Mouse (Mus musculus): ENCODE results near the gene 1700013F07Rik. TPM values are rescaled to one million over a fixed set of nuclear protein-coding genes. Genes with fewer than 3 reads are reported as not detected.
A peak's percentile ranks its signal among the peaks of the same experiment; 100 is the strongest.

The 1700013F07Rik gene
- polyA plus RNA-seq, 1 experiment from 2014 or later = not detected

- 80% methylated on average over 5 of the region's 5 CpGs for WGBS (ENCODE audit: insufficient replicate concordance)
Measured at GRCm38 (mm10) chr3:108574018-108574417, 40.1 kb downstream of the 1700013F07Rik start.

GRCm38 (mm10) chr3:108584580-108584979, 50.6 kb downstream of the 1700013F07Rik start:
- Histone ChIP-seq H3K27me3 (ENCODE audit: control insufficient read depth, insufficient read depth, low read length) (no peaks in the 10 kb centered on the region), H3K36me3 (ENCODE audit: control insufficient read depth, insufficient read depth, low read length) (no peaks in the 10 kb centered on the region), H3K4me3 (ENCODE audit: low read depth, low read length) (no peak overlapping the region), H3K9me3 (replicated peaks; ENCODE audit: control insufficient read depth, low read length) (no peaks in the 10 kb centered on the region), H3K27ac (ENCODE audit: low read depth, low read length) (no peak overlapping the region), H3K9ac (ENCODE audit: low read depth, low read length) (no peak overlapping the region), H3K4me2 (no peak overlapping the region), H3K4me1 (ENCODE audit: control insufficient read depth, insufficient read depth, low read length) (no peaks in the 10 kb centered on the region)
- ATAC-seq (replicated peaks; ENCODE audit: insufficient number of reproducible peaks, low FRiP score, low TSS enrichment) = no peak
- 77% methylated on average over 4 of the region's 4 CpGs for WGBS (ENCODE audit: insufficient replicate concordance)

More at GRCm38 (mm10) chr3:108574018-108574417, 40.1 kb downstream of the 1700013F07Rik start:
- Histone ChIP-seq H3K36me3 (ENCODE audit: control insufficient read depth, insufficient read depth, low read length) (peaks cover 5% of the 10 kb centered on the region; the same call in 1 of the 2 replicates), H3K27me3 (ENCODE audit: control insufficient read depth, insufficient read depth, low read length) (0 out of 2 replicates have a peak, but pooled peaks cover 2% of the 10 kb centered on the region), H3K9me3 (replicated peaks; ENCODE audit: control insufficient read depth, low read length) (no peaks in the 10 kb centered on the region), H3K4me3 (ENCODE audit: low read depth, low read length) (no peak overlapping the region), H3K4me1 (ENCODE audit: control insufficient read depth, insufficient read depth, low read length) (peaks cover 8% of the 10 kb centered on the region), H3K27ac (ENCODE audit: low read depth, low read length) (no peak overlapping the region), H3K9ac (ENCODE audit: low read depth, low read length) (no peak overlapping the region), H3K4me2 (no peak overlapping the region)
- no peak for ATAC-seq (replicated peaks; ENCODE audit: insufficient number of reproducible peaks, low FRiP score, low TSS enrichment)

- Histone ChIP-seq H3K27me3 (ENCODE audit: control insufficient read depth, insufficient read depth, low read length) (no peaks in the 10 kb centered on the region), H3K36me3 (ENCODE audit: control insufficient read depth, insufficient read depth, low read length) (no peaks in the 10 kb centered on the region), H3K4me2 (no peak overlapping the region), H3K9ac (ENCODE audit: low read depth, low read length) (no peak overlapping the region), H3K4me3 (ENCODE audit: low read depth, low read length) (no peak overlapping the region), H3K4me1 (ENCODE audit: control insufficient read depth, insufficient read depth, low read length) (no peaks in the 10 kb centered on the region), H3K9me3 (replicated peaks; ENCODE audit: control insufficient read depth, low read length) (no peaks in the 10 kb centered on the region), H3K27ac (ENCODE audit: low read depth, low read length) (no peak overlapping the region)
- 54% methylated on average over 2 of the region's 2 CpGs for WGBS (ENCODE audit: insufficient replicate concordance)
- ATAC-seq (replicated peaks; ENCODE audit: insufficient number of reproducible peaks, low FRiP score, low TSS enrichment) = no peak
Measured at GRCm38 (mm10) chr3:108588446-108588845, 54.5 kb downstream of the 1700013F07Rik start.

GRCm38 (mm10) chr3:108590786-108591529, 57.0 kb downstream of the 1700013F07Rik start, which contains the start of gene Wdr47:
Gene Wdr47 (plus strand): TSS chr3:108591279.
- H3K4me2 ChIP-seq = peak within 1 kb of the TSS; percentile 96
- H3K4me3 ChIP-seq (ENCODE audit: low read depth, low read length) = peak within 1 kb of the TSS; percentile 96
- no peaks in the 10 kb centered on the region for H3K9me3 ChIP-seq (replicated peaks; ENCODE audit: control insufficient read depth, low read length)
- ATAC-seq (replicated peaks; ENCODE audit: insufficient number of reproducible peaks, low FRiP score, low TSS enrichment) = peak; percentile 100
- peak within 1 kb of the TSS; percentile 62 for H3K27ac ChIP-seq (ENCODE audit: low read depth, low read length)
- no peaks in the 10 kb centered on the region for H3K36me3 ChIP-seq (ENCODE audit: control insufficient read depth, insufficient read depth, low read length)
- WGBS (ENCODE audit: insufficient replicate concordance) = 3% methylated on average over 43 of the region's 44 CpGs
- H3K9ac ChIP-seq (ENCODE audit: low read depth, low read length) = peak within 1 kb of the TSS; percentile 81
- H3K27me3 ChIP-seq (ENCODE audit: control insufficient read depth, insufficient read depth, low read length) = no peaks in the 10 kb centered on the region
- no peaks in the 10 kb centered on the region for H3K4me1 ChIP-seq (ENCODE audit: control insufficient read depth, insufficient read depth, low read length)

GRCm38 (mm10) chr3:108591530-108592522, 57.9 kb downstream of the 1700013F07Rik start:
- Histone ChIP-seq H3K9ac (ENCODE audit: low read depth, low read length) (peak overlapping the region; percentile 81), H3K4me1 (ENCODE audit: control insufficient read depth, insufficient read depth, low read length) (no peaks in the 10 kb centered on the region), H3K27me3 (ENCODE audit: control insufficient read depth, insufficient read depth, low read length) (no peaks in the 10 kb centered on the region), H3K4me2 (peak overlapping the region; percentile 96), H3K9me3 (replicated peaks; ENCODE audit: control insufficient read depth, low read length) (no peaks in the 10 kb centered on the region), H3K36me3 (ENCODE audit: control insufficient read depth, insufficient read depth, low read length) (no peaks in the 10 kb centered on the region), H3K4me3 (ENCODE audit: low read depth, low read length) (peak overlapping the region; percentile 96), H3K27ac (ENCODE audit: low read depth, low read length) (peak overlapping the region; percentile 62)
- ATAC-seq (replicated peaks; ENCODE audit: insufficient number of reproducible peaks, low FRiP score, low TSS enrichment) = peak; percentile 68
- under 1% methylated on average over 57 of the region's 61 CpGs for WGBS (ENCODE audit: insufficient replicate concordance)

Small RNA genes lying within 50 kb of the gene (microRNA-seq; reads per million reads assigned to microRNA genes)
- gene Gm22860 (ENCODE audit: borderline number of aligned reads) = not detected

Other genes with a start within 250 kb of the 1700013F07Rik start
- gene Mybphl, start 169.2 kb upstream of the 1700013F07Rik start, polyA plus RNA-seq (2014; fragmentation: Nextera tagmentation; extraction: Ambion mirVana) = 70.4 and 77.2 TPM in 2 replicates
- gene Psrc1, start 150.3 kb upstream of the 1700013F07Rik start, polyA plus RNA-seq (2014; fragmentation: Nextera tagmentation; extraction: Ambion mirVana) = 25.0 and 28.9 TPM in 2 replicates
- 3.1 and 3.7 TPM in 2 replicates for gene Celsr2, start 118.6 kb upstream of the 1700013F07Rik start, polyA plus RNA-seq (2014; fragmentation: Nextera tagmentation; extraction: Ambion mirVana)
- gene Sars, start 88.9 kb upstream of the 1700013F07Rik start, polyA plus RNA-seq (2014; fragmentation: Nextera tagmentation; extraction: Ambion mirVana) = 103 and 114 TPM in 2 replicates
- gene 5330417C22Rik, start 2.4 kb downstream of the 1700013F07Rik start, polyA plus RNA-seq (2014; fragmentation: Nextera tagmentation; extraction: Ambion mirVana) = 0.59 and 0.63 TPM in 2 replicates
- gene Tmem167b, start 28.3 kb downstream of the 1700013F07Rik start, polyA plus RNA-seq (2014; fragmentation: Nextera tagmentation; extraction: Ambion mirVana) = 31.7 and 34.6 TPM in 2 replicates
- 25.4 and 31.8 TPM in 2 replicates for gene Taf13, start 37.5 kb downstream of the 1700013F07Rik start, polyA plus RNA-seq (2014; fragmentation: Nextera tagmentation; extraction: Ambion mirVana)
- gene Wdr47, start 57.1 kb downstream of the 1700013F07Rik start, polyA plus RNA-seq (2014; fragmentation: Nextera tagmentation; extraction: Ambion mirVana) = 7.5 and 8.9 TPM in 2 replicates
- gene Clcc1, start 119.8 kb downstream of the 1700013F07Rik start, polyA plus RNA-seq (2014; fragmentation: Nextera tagmentation; extraction: Ambion mirVana) = 50.0 and 50.1 TPM in 2 replicates
- 27.2 and 31.3 TPM in 2 replicates for gene Gpsm2, start 188.2 kb downstream of the 1700013F07Rik start, polyA plus RNA-seq (2014; fragmentation: Nextera tagmentation; extraction: Ambion mirVana)
- not detected in 2 replicates for gene Aknad1, start 205.5 kb downstream of the 1700013F07Rik start, polyA plus RNA-seq (2014; fragmentation: Nextera tagmentation; extraction: Ambion mirVana)

All from heart, embryonic 11.5 days (tissue).